Mouse (Mus musculus) T-helper 2 cell (primary cell): ENCODE measurements around the gene Txndc5.

Source experiments
- in situ Hi-C: fragments of 300-600 bp; cut with MboI, MseI; formaldehyde crosslinking; loops from one replicate; pipeline ENCODE4 v1.15.1; 2025; ENCODE audit warnings: high pct_unique_total_duplicates

Gene Txndc5

GRCm38 (mm10) chr13:38527041-38527796 is 1.4 kb downstream of the Txndc5 start:
- in situ Hi-C loops = loop anchor here (10.0 kb wide), 1 partner anchor 322 kb away; the partner anchor contains the start of gene Snrnp48

DNA sequence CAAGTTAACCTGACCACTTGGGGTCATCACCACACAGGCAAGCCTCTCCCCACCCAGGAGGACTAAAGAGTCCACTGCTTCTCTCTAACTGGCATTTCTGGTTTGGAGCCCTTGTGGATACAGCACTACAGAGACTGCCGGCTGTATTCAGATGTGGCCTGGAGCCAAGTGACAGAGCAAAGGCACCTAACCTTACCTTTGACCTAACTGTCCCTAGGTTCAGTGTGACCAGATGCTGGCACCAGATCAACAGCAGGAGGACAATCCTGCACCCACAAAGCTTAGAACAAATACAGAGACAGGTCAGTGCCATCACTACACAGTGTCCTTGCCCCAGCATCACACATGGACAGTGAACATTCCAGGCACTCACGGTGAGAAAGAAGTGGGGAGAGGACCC is 2.5 kb downstream of the Txndc5 start:
- in situ Hi-C loops = loop anchor here (10.0 kb wide), 1 partner anchor 321 kb away; the partner anchor contains the start of gene Snrnp48

DNA sequence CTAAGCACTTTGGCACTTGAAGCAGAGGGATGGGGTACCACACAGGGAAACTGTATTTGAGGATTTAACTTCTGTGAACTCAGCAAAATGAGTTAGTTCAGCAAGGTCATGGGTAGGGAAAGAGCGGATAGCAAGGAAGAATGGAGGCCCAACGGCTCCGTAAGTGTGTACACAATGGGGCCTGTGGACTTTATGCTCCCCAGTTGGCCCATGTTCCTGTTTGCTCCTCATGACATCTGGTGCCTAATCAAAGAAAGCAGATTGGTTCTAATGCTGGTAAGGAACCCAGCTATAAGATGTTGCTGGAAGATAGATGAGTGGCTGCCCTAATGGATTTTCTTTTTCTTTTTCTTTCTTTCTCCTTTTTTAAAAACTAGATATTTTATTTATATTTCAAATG is 3.4 kb downstream of the Txndc5 start:
- in situ Hi-C loops = loop anchor here (10.0 kb wide), 1 partner anchor 320 kb away; the partner anchor contains the start of gene Snrnp48

DNA sequence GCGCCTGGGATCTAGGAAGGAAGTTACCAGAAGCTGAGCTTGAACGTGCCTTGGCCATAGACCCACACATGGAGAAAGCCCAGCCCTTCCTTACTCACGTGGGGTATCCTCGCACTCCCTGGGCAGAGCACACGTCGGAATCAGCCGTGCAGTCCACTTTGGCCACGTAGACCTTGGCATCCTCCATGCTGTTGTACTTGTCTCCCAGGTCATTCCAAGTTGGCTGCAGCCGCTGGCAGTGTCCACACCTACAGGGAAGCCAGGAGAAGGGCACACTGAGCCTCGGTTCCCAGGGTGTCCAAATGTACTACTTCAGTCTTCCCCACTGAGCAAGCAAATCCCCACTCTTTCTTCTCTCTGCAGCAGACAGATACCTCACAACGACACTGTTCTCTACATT is 5.4 kb downstream of the Txndc5 start:
- in situ Hi-C loops = loop anchor here (10.0 kb wide), 1 partner anchor 318 kb away; the partner anchor contains the start of gene Snrnp48

DNA sequence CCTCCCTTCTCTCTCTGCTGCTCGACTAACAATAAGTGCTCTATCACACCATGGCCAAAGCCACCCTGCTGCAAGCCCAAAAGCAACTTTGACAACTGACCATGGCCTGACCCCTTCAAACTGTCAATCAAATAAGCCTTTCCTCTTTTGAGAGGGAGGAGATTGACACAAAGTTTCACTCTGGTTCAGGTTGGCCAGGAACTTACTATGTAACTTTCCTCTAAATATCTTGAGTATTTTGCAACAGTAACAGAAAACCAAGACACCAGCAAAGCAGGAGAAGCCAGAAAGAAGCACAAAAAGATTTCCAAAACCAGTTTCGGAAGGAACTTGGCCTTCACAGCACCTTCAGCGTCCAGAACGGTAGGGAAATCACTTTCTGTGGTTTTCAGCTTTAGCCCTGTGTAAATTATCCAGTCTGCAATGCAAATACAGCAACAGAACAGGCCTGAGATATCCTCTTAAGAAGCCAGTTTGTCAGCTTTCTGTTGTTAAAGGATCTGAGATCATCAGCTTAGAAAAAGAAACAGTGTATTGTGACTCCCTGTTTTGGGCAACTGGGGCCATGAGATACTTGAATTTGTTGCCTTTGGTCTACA is 6.5 kb downstream of the Txndc5 start:
- in situ Hi-C loops = loop anchor here (10.0 kb wide), 1 partner anchor 317 kb away; the partner anchor contains the start of gene Snrnp48

DNA sequence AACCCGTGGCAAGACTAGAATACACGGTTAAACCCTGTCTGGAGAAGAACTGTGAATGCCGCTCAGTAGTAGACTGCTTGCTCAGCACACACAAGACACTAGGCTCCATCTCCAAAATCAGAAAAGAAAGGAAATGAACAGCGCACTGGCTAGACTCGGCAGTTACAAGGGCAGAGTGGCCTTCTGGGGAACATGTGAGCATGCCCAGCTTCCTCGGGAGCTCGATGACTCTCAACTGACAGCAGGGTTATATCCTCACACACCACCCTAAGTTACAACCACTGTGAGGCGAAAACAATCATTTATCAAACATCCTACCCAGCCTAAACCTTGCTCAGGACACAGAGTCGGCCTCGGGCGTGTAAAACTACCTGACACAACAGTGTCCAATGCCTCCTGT is 8.3 kb downstream of the Txndc5 start:
- in situ Hi-C loops = loop anchor here (10.0 kb wide), 1 partner anchor 315 kb away; the partner anchor contains the start of gene Snrnp48

GRCm38 (mm10) chr13:38516582-38516981 is 12.0 kb downstream of the Txndc5 start:
- in situ Hi-C loops = no loop called here

DNA sequence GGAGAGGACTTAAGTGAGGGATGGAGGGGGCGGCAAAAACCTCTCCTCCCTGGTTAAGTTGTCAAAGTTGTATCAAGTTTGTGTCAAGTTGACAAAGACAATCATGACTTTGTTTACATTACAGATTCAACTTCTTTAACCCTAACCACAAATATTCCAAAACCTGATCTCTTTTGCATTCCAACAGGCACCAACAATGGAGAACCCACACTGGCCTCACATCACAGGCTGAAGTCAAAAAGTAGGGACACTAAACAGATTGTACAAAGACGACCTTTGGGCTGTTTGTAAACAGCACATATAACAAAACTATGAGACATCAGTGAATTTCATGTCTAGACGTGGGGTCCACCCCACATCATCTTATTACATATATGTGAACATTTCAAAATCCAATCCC is 12.8 kb downstream of the Txndc5 start:
- in situ Hi-C loops = no loop called here

DNA sequence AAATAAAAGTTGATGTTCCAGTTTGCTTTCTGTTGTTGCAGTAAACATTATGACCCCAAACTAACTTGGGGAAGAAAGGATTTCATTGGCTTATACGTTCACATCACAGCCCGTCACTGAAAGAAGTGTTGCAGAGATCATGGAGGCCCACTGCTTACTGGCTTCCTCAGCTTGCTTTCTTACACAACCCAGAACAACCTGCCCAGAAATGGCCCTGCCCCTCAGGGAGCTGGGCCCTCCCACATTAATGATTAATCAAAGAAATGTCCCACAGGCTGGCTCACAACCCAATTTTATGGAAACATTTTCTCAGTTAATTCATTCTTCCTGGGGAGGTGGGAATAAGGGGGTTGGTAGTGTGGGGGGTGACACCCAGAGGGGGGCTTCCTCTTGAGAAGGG is 13.2 kb downstream of the Txndc5 start:
- in situ Hi-C loops = no loop called here

DNA sequence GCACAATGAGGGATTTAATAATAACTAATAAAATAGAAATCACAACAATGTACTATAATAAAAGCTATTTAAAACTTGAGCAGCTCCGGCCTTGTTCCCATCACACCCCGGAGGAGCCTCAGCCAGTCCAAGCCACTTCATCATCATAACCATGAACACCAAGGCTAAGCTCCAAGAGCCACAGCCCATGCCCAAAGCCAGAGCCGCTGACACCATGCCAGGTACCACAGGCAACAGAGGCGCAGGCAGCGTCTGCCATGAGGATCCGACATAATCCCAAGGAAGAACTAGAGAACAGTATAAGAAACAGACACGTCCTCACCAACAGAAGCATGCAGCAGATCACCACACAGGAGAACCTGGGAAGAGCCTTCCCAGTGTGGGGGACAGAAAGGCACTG is 14.7 kb downstream of the Txndc5 start:
- in situ Hi-C loops = no loop called here

GRCm38 (mm10) chr13:38511979-38512378 is 16.6 kb downstream of the Txndc5 start:
- in situ Hi-C loops = no loop called here

DNA sequence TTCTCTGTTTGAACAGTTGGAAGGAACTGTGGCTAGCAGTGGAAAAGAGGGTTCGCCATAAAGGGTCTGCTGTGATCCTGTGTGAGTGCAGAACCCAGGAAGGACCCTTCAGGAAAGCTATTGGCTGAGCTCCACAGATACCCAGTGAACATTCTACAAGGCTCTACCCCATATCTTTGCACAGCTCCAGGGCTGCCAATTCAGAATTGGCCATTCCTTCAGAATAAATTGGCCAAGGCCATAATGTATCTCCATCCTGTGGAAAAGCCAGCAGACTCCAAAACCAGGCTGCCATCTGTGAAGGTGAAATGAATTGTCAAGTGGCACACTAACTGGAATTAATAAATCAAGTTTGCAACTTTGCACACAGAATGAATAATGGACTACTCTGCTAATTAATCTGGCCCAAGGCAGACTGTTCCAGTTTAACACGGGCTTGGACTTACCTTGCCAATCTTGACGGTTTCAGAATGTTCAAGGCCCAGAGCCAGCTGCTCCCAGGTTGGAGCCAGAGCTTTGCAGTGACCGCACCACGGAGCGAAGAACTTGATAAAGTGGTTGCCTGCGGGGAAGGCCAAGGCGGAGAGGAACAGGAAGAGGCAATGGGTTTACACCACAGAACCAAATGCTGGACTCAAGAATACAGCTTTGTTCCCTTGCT is 18.8 kb downstream of the Txndc5 start:
- in situ Hi-C loops = no loop called here

DNA sequence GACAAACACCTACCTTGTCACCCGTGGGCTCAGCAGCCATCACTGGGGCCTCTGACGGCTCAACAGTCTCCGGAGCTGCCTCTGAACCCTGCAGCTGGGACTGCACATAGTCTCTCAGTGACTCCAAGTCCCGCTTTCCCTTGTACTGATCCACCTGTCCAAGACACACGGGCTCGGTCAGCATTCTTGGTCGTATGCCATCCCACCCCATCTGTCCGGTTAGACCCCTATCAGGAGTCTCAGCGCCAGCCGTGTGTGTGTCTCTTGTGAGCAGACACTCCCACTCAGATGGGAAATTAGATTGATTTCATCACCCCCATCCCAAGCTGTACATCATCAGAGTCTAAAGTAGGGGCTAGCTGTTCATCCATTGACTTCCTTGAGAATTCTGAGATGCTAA is 21.7 kb downstream of the Txndc5 start:
- in situ Hi-C loops = no loop called here

DNA sequence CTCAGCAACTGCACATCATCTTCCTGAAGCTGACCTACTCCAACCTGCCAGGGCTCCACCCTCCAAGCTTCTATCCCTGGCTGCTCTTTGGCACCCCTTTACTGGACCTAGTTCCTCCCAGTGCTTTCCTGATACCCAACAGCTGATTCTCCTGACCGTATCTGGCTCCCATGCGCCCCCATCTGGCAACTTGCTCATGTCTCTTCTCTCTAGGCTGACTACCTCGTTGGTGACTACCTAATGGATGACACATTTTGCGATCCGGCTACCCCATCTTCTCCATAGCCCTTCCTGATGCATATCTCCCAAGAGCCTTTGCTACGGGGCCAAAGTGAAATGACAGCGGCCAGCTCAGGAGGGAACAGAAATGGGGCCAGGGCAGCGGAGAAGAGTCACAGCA is 22.3 kb downstream of the Txndc5 start:
- in situ Hi-C loops = no loop called here

- in situ Hi-C loops = no loop called here
These were observed 25.3 kb downstream of the Txndc5 start for GRCm38 (mm10) chr13:38503137-38503849.

DNA sequence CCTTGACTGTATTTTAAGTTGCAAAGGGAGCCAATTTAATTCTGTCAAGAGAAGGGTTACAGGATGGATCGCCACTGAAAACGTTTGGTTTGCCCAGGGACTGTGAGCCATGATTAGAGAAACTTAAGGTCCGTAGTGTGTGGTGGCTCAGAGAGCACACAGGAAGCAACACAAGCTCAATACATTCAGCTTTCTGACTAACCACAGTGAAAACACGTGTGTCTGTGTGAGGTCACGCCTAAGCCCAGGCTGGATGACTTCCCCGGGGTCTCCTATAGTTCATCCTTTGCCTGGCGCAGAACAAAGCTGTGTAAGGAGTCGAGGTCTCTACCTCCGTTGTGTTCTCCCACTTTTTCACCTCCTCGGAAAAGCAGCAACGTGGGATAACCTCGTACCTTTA is 27.3 kb downstream of the Txndc5 start:
- in situ Hi-C loops = no loop called here

DNA sequence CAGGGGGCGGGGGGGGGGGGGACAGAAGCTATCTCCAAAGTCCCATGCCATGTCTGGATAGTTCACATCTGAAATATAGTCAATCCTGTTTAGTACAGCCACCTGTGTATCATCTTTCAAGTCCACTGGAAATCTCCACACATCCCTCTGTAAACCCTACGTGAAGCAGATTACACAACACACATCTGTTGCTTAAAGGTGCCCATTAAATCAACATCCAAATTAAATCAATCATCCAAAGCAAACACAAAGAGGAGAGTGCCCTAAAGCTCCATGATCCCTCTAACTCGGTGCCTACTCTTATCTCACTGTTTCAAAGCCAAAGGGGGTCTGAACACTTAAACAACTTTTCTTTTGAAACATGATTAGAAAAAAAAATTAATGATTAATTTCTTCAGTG is 31.9 kb downstream of the Txndc5 start:
- in situ Hi-C loops = no loop called here

DNA sequence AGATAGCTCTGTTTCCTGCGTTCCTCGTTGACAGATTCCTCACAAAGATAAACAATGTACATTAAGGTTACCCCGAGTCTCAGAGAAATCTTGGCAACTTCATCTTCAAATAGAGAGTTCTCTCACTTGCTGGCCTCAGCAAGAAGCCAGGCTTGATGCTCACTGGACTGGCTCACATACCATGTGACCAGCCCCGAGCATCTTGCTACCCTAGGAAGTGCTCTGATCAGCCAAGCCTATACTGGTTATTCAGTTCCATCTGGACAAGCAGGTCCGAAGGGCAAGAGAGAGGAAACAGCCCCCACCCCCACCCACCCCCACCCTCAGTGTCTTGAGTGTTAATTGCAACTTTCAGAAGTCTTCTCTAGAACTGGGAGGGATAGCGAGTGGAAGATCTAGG is 41.9 kb downstream of the Txndc5 start:
- in situ Hi-C loops = no loop called here

DNA sequence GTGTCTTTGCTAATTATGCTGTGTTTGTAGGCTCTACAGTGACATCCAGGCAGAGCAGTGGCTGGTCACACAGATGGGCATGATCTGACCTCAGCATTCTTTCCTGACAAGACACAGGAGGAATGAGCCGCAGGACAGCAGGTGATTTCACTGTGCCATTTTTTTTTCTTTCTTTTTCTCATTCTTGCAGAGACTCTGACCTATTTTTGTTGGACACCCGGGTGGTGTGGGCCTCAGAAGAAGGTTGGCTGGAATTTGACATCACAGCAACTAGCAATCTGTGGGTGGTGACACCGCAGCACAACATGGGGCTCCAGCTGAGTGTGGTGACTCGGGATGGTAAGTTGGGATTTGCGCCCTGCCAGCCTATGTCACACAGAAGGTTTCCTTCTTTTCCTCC is 43.9 kb downstream of the Txndc5 start:
- in situ Hi-C loops = no loop called here

GRCm38 (mm10) chr13:38481021-38481420 is 47.6 kb downstream of the Txndc5 start:
- in situ Hi-C loops = no loop called here

DNA sequence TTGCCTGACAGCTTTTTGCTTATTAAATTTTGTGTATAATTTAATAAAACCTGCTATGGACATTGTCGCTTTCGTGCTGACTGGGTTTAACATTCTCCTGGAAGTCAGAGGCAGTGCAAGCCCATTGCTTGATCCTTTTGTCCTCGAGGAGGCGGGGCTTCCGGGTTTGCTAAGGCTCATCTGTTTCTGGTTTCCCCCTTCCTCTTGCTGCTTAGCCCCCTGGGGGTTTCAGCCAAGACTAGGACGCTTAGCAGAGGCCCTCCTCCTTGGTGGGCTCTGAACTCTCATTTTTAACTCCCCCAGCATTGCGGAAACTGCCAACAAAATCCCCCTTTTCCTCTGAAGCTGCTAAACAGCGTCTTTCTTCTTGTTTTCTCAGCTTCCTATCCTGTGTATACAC is 51.7 kb downstream of the Txndc5 start:
- in situ Hi-C loops = no loop called here

- in situ Hi-C loops = no loop called here
These were observed 55.1 kb downstream of the Txndc5 start for GRCm38 (mm10) chr13:38473497-38473896.
